Mouse (Mus musculus) CH12F3 (cell line): ENCODE results near the gene Ccdc15.

Source experiments
- in situ Hi-C: fragments of 300-500 bp; cut with MboI; formaldehyde crosslinking; loops from 2 replicates; pipeline ENCODE4 v1.14.3; 2020; ENCODE audit warnings: low sequenced_read_pairs

The Ccdc15 gene

DNA sequence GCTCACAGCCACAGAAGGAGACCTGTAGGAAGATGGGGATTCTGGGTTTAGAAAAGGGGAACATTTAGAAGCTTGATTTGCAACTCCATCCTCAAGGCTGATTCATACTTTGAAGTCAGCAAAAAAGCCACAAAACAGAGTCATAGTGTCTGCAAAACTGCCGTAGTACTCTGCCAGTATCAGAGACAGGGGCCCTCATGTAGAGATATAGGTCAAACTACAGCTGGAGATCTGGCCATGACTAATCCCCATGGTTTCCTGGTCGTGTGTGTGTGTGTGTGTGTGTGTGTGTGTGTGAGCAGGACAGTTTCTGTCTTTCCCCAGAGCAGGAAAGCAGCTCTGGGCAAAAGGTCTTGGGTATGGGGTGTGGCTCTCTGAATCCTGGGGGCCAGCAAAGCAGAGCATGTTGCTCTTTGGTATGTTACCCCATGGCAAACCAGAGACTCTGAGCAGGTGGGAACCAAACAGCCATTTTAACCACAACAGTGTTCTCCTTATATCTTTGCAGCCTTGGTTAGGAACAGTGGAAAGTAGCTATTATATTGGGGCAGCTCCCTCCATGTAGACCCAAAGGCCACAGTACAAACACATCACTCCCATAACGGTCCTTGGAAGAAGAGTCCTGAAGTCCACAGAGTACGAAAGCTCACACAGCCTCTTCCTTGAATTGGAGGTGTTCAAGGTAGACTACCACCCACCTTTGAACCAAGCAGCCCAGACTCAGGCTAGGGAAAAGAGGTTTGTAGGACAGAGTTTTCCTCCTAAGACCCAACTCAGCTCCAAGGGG is 112.1 kb downstream of the Ccdc15 start:
- in situ Hi-C loops = no loop called here

DNA sequence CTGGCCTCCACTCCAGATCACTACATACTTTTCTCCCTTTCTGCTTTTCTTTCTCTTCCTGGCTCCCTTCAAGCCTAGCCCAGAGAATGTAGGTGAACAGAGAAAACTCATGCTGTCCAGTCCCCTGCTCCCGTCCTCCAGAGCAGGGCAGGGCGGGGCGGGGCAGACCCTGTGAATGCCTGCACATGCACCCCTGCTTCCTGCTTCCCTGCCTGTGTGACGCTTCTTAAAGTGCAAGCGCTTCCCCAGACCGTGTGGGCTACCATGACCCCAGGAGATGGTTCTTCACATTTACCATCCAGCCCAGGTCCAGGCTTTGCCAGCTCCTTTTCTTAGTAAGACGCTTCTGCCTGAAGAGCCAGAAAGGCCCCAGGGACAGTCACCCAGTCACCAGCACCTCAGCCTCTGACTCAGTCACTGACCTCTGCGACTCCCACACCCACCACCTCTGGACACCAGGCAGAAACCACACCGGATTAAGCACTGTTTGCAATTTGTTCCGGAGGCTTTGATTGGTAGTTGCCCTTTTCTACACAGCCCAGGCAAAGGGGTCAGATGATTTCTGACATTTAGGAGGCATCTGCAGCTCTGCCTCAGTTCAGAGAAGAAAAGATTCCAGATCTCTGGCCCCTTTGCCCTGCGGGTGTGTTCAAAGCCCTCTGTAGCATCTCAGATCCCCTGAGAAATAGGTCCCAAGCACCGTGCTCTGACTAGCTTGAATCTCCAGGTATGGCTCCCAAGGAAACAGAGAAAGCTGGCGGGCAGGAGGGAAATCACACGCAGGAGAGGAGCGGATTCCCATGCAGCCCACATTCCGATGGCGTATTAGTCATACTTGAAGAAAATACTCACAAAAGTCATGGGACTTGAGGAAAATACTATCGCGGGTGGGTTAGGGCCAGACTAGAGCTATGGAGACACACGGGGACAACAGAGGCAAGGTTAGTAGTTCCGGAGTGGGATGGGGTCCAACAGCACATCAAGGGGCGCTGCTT is 115.7 kb downstream of the Ccdc15 start:
- in situ Hi-C loops = no loop called here

DNA sequence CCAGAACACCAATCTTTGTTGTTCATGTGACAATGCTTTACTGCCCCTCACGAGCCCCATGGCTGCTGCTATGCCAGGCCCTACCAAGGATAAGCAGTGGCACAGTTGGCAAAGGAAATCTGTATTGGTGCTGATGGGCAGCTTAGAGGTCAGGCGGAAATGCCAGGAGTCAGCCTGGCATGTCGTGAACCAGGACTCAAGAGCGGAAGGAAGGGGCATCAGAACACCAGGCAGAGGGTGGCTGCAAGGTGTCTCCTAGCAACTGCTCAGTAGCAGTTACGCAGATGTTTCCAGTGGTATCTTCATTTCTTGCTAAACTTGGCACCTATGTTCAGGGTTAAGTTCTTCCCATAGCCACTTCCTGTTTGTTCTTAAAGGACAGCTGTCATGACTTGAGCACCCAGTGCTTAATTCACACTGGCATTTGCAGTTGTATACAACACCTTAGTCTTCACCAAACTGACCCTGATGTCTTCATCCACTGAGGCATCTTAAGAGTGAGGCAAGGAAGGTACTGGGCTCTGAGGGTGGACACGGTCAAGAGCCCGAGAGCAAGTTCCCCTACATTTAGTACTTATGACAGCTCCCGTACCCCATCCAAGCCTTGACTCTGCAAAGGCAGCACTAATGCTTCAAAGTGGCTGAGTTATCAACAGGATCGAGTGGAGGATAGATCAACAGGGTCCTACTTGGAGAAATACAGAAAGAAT is 117.6 kb downstream of the Ccdc15 start:
- in situ Hi-C loops = no loop called here

DNA sequence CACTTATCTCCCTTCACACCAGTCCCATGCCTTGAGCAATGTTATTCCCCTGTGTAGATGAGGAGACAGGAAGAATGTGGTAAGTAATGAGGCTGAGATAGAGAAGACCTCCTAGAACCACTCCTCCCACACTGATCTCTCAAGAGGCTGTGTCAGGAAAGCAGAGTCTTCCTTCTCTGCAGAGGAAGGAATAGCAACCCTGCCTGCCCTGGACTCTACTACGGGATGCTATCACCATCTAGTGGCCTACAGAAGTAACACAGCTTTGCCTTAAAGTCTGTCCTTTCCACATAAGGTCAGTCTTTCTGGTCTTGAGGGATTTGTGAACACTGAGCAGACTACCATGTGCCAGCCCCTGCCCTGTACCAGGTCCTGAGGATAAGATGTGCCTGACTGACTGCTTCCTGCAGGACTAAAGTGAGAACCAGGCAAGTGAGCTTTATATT is 118.3 kb downstream of the Ccdc15 start:
- in situ Hi-C loops = loop anchor here (10.0 kb wide), 1 partner anchor 265 kb away; no protein-coding TSS in a partner anchor
